Mouse (Mus musculus) thymus, postnatal 4 days (tissue): ENCODE results near the gene Ttc25.

ENCODE experiments used
- DNase-seq: peaks from one replicate; pipeline ENCODE4 v3.0.0; 2021

The Ttc25 gene

DNA sequence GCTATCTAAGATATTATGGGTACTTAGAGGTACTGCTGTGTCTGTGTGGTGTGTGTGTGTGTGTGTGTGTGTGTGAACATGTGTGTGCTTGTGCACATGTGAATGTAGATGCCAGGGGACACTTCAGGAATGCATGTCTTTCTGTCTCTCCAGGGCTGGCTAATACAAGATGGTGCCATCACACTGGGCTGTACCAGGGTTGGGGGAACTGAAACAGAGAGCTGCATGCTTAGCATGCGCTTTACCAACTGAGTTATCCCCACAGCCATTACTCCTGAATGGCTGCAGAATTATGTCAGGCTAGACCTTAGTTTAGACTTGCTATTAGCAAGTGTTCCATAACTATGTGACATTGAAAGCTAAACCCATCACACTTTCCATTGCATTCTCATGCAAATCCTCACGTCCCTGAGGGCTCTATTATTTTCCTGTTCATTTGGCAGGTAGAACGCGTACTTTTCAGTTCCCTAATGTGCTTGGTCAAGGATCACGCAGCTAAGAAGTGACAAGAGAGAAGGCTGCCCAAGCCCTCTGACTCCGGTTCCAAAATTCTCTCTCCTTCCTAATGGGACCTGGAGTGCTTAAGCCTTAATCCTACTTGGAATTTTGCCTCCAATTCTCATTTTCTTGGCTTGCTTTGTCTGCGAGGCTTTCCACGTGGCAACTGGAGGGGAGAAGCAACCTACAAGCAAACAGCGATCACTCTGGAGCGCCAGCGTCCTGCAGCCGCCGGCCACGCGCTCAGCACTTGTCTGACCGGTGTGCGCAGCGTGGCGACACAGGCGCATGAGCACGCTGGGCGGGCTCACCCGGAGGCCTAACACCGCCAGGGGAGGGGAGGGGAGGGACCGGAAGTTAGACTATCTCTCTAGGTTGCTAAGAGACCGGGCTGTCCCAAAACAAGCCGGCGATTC is at the start of gene Ttc25:
Gene Ttc25 (plus strand): TSS at position 776 of the 914 bp plus-strand sequence.
- peak; percentile 72 for DNase-seq

DNA sequence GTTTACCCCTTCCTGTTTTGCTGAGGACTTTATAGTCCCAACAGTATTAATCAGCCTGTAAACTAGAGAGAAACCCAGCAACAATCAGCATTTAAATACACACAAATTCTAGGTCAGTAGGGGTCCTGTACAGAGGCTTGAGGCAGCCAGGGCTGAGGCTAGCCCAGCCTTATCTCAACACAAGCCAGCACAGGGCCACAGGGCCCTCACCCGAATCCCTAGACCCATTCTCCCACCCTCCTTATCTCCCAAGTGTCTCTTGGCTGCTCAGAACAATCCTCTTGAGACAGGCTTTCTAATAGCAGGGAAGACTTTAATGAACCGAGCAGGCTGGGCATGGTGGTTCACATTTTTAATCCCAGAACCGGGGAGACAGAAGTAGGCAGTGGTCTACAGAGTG is 45.2 kb upstream of the Ttc25 start:
- no peak for DNase-seq

DNA sequence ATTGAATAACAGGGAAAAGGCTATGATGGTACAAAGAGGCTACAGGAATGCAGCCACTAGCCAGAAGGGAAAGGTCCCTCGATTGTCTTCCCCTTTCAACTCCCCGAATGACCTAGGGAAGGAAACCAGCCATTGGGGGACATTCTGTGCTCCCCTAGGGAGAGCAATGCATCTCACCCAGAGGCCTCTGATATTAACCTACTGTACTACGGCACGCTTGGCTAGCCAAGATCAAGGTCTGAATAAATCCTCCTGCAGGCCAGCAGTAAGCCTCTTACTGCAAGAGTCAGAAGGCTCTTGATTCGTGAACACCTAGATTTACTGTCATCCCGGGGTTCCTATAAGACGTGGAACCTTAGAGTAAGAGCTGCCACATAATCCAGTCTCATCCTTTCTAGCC is 44.8 kb upstream of the Ttc25 start:
- no peak for DNase-seq

DNA sequence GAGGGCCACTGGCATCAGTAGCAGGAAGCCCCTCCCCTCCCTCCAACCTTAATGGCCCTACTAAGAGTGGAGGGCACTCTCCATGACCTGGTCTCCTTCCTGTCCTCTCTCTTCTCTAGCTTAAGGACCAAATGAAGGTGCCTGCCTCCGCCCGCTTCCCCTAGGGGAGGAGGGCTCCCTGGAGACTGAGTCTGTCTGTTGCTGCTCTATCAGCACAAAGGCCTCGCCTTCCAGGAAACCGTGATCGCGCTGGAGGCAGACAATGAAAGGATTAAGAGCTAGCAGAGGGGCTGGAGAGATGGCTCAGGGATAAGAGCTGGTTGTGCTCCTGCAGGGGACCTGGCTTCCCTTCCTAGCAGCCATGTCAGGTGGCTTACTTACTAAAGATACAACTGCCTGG is 44.1 kb upstream of the Ttc25 start:
- DNase-seq, result no peak

DNA sequence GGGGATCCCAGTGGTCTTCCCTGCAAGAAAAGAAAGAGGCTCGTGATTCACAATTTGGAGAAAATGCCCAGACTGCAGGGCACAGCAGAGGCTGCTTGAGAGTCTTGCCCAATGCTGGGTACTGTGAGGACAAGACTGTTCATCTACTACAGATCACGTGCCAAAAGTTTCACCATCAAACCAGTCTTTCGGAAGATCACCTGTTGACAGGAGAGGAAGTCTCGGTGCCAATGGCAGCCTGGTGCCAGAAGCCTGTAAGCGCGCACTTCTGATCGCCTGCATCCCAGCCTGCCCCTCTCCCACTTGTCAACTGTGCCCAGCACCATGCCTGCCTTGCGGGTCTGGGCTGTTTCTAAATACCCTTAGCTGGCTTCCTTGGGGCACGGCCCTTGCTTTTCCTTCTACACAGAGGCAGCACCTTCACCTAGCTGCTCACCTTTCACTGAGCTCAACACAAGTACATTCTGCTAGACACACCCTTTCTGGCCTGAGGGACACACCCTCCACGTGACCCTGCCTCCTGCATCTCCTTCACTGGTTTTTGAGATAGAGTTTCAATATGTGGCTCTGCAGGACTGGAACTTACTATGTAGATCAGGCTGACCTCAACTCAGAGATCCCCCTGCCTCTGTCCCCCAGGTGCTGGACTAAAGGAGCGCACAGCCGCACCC is 40.3 kb upstream of the Ttc25 start:
- DNase-seq, result no peak

DNA sequence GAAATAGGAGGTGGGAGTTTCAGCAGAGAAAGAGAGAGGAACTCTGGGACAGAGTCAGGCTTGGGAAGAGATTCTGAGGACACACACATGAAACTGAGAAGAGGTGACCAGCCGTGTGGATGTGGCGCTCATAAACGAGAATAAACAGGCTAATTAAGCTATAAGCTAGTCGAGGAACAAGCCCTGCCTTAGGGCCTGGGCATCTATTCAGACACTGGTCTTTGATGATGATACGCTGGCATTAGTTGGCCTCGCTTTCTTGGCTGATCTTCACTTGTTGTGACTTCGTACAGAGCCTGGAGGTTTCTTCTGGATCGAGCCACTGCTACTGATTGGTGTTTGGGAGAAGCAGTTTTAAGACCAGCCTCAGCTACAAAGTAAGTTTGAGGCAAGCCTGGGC is 39.4 kb upstream of the Ttc25 start:
- DNase-seq, result no peak

DNA sequence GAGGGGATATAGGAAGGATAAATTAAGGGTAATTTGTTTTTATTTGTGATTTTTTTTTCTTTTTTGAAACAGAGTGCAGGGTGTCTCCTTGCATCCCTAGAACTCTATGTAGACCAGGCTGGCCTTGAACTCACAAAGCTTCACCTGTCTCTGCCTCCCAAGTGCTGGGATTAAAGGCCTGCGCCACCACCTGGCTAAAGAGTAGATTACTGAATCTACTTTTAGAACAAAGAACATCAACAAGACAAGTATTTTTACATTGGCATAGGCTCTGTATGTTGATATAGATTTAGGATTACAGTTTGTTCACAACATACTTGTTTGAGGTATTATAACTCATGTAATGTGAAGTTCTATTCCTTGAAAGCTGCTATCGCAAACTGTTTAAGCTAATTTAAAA is 34.9 kb upstream of the Ttc25 start:
- peak; percentile 46 for DNase-seq

DNA sequence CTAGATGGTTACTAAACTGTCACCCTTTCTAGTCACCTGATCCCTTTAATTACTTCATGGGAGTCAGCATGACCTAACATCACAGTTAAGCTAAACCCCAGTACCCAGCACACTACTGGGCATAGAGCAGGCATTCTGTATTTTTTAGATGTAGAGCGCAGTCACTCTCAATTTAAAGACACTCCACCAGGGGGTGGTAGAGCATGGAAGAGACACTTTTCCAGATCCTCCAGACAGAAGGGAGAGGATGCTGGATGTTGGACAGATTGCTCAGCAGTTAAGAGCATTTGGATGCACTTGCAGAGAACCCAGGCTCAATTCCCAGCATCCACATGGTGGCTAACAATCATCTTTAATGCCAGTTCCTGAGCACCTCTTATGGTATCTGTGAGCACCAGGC is 33.0 kb upstream of the Ttc25 start:
- DNase-seq, result no peak

DNA sequence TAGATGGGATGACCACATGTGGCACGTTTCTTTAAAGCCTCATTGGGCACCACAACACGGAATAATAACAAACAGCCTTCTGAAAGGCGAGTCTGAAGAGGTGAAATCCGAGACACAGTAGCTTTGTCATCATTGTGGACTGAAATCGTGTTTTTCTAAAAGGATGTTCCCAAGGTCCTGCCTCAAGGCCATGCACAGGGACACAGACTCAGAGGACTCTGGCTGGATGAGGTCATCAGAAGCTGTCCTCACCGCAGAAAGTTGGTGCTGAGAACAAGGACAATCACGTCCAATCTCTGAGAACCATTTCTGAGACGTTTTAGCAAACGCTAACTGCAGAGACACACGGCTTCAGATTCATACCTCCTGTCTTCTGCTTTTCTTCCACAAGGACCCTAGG is 31.7 kb upstream of the Ttc25 start:
- DNase-seq, result no peak

DNA sequence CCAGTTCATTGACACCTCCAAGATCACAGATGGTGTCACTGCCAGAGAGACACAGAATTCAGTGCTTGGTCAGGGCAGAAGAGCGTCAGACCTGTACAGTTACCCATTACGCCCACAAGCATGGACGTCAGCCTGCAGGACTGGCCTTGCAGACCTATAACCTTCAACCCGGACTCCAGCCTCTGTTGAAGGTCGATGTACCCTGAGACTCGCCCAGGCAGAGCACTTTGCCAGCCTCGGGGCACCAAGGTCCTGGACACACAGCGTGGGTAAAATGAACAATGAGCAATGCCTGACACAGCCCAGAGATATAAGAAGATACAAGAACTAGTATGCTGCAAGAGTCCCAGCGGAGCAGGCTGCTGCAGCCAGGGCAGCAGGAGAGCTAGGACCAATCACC is 30.3 kb upstream of the Ttc25 start:
- no peak for DNase-seq

DNA sequence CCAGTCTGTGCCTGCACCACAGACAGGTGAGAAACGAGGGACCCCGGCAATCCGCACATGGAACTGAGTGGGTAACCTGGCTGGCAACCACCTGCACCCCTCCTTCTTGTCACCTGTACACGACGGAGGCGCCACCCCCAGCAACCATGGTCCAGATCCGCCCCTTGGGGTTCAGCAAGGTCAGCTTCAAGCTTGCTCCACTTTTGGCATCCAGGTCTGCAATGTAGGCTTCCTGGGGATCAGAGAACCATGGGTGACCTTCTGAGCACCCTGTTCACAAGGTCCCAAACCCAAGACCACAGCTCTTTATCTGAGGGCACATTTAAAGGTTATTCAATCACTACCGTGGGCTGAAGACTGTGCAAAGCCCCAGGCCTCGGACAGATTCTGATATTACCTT is 29.6 kb upstream of the Ttc25 start:
- no peak for DNase-seq

DNA sequence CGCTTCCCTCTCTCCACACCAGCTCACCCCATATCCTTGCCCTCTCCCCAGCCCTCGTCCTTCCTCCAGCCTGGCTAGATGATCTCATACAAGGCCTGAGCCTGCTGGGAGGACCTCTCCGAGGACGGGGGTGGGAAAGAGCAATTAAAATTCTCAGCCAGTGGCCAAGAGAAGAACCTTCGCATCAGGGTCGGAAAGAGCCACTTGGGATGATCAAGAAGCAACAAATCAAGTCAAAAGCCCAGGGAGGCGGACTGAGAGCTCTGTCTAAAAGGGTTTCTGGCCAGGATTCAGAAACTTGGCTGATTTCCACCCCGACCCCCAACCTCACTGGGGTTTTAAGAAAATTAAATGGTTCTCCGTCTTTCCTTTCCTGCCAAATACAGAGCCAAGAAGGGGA is 29.1 kb upstream of the Ttc25 start:
- no peak for DNase-seq

DNA sequence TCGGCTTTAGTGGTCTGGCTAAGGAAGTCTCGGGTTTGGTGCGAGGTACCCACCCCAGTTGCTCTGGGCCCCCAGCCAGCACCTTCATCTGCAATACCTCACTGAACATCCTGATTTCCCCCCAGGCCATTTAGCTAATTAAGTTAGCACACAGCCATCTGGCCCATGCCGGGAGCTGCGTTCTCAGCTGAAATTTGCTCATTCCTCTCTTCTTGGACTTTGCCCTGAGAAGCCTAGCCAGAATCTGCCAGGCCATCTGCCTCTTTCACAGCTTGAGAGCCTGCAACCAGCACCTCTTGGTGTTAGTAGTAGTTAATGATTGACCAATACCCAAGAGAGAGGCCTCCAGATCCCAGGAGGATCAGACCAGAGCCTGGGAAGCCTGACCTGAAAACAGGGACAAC is 27.2 kb upstream of the Ttc25 start:
- no peak for DNase-seq

DNA sequence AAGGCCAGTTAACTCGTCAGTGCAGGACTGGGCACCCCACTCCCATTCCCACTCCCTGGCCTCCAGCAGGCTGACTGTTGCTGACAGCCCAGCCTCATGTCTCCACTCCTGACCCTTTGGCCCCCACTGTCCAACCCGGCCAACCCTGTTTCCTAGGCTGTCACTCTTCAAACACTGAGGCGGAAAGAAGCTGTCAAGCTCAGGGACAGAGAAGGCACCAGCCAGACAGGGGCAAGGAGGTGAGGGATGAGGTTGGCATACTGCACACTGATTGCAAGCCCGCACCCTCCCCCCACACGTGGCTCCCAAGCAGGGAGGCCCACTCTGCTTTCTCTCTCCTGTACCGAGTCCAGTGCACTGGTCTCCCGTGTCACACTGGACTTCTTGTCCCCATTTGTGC is 26.2 kb upstream of the Ttc25 start:
- no peak for DNase-seq

DNA sequence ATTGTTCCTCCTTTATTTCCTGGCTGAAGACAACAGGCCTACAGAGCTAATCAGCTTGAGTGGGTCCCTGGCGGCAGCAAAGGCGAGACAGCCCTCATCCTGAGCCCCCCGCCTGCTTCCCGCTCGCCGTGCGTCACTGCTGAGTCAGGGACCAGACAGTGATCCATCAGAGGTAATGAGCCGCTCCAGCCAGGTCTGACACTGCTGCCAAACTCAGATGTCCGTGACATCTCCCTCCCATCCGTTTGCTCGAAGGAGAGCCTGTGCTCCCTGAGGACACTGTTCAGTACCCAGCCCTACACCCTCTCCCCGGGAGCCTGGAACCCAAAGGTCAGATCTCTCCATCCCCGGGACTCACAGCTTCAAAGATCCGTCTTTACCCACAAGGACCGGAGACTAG is 24.6 kb upstream of the Ttc25 start:
- DNase-seq, result no peak

DNA sequence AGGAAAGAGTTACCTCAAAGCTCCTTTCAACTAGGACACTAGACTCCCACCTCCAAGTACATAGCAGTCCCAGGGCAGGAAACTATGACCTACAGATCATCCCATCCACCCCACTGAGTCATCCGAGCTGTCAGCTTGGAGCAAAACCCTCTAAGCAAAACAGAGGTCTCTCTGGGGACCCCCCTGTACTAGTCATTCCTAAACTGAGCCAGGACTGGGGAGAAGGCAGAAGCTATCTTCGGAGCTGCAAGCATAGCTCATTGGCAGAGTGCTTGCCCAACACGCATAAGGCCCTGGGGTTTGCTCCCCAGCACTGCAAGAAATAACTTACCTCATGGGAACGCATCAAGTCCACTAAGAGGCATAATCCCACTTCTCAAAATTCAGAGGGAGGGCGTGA is 21.0 kb upstream of the Ttc25 start:
- DNase-seq, result no peak

DNA sequence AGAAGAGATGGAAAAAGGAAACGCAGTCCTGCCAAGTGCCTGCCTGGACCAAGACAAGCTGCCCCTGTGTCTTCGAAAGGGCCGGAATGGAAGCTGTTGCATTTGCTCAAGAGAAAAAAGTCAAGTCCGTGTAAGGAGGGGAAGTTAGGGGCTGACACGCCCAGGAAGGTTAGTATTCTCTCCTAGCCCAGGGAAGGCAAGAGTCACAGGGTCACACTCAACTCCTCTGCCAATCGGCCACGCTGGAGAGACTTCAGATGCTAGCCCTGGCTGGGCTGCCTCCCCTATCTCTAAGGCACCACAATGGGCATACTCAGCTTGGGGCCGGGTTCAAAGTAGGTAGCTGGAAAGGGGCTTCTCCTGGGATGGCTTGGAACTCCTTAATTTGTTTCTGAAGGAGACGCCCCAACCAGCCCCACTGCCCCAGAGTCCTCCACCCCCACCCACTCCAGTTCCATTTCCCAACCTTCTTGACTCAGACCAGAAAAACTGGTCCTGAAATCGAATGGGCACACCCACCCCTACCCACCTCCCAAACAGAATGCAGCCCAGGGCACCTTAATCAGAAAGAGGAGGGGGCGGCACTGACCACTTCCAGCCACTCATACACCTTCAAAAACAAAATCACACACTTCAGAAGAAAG is 20.3 kb upstream of the Ttc25 start:
- DNase-seq, result no peak

DNA sequence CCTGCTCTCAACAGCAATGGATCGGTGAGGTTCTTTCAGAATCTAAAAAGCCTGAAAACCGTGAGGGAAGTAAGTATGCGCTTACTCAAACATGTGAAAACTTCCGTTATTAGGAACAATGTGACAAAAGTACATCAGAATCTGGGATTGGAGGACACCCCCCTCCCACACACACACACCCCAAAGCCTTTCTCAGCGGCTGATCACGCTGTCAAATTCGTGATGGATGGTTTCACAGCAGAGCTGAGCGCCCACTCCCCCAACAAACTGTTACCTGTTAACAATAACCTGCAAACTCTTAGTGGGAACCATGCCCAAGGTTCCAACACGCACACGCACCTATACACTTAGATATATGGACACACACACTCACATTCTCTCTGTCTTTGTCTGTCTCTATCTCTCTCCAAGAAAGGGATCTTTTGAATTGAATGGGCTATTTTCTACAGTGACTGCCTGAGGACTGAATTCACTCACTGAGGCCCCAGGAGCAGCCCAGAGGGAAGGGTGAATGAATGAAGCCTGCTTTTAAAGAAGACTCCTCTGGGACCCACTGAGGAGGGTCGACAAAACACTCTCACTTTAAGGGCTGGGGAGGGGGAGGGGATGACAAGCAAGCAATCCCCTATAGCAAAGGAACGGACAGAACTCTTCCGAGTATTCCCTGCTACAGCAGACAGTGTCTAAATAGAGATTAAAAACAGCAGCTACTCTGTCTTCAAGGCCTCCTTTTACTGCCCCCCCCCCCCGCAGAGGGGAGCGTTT is 19.2 kb upstream of the Ttc25 start:
- DNase-seq, result no peak

DNA sequence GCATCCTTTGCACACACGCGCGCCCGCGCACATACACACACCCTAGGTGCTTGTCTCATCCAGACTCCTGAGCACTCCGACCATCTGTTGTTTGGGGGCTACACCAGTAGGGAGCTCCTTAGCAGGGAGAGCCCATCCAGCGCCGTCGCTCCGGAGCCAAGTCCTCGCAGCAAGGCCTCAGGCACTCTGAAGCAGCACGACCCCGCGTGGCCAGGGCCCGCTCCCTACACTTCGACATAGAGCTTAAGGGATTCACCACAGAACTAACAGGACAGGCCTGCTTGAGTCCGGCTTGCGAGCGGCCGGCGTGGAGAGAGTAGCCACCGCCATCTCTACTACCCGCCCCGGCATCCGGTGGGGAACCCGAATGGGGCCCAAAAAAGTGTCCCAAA is 18.3 kb upstream of the Ttc25 start:
- peak; percentile 75 for DNase-seq

DNA sequence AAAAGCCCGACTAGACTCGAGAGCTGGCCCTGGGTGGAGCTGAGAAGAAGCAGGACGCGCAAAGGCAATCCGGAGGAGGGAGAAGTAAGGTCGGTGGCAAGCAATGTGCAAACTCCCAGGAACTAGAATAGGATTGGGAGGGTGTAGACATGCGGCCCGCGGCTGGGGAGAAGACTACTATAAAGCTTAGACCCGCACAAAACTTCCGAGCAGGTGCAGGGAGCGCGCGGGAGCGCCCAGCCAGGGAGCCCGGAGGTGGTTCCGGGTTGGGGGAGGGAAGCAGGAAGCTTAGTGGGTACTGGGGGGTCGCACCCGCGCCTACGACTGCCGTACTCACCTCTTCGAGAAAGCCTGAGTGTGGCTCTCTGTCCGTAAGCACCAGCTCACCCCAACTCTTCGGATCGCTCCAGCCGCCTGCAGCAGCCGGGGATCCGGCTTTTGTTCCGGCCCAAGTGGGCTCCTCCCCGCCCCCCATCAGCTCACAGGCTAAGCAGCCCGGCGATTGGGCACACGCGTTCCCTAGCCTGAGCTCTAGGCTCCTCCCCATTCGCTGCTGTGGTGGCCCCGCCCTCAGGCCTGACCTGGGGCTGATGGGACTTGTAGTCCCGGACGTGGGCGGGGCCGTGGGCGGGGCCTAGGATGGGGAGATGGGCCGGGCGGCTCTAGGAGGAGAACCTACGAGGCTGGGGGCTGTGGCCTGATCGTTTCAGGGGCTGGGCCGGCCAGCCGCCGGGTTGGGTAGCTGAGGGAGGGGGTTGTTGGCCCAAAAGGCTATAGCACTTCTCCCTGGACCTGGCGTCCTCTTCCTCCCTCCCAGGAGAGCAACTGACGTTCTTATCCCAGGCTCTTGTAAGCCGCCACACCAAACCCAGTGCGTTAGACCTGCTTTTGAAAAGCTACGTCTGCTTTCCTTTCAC is 17.7 kb upstream of the Ttc25 start, which contains the start of gene Acly:
Gene Acly (minus strand): TSS at position 543 of the 917 bp plus-strand sequence.
- peak; percentile 100 for DNase-seq

DNA sequence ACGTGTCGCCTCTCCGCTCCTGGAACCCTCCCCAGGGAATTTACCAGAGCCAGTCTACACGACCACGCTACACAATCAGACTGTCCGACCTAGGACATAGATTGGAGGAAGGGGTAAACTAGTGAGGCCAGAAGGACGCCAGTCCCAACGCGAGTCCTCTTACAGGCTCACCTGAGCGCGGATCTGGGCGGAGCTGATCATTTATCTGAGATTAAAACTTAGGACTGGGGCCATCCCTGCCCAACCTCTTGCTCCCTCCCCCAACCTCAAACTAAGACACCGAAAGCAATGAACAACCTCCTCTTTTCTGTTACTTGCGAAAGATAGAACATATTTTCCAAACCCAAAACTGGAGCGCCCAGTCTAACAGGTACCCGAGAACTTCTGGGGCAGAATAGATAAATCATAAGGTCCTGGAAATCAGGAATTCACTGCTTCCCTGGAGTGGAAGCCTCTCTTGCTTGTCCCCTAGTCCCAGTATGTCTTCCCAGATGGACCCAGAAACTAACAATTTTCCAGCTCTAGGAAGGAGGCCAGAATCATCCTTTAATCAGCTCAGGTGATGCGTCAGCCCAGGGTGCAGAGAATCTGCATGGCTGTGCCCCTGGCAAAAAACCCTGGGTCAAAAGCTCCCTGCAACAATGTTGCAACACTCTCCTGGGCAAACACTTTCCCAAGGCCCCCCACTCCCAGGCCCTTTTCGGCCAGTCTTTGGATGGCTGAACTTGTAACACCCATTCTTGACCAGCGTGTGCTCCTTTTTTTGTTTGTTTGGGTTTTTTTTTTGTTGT is 16.8 kb upstream of the Ttc25 start:
- DNase-seq, result no peak
